Mouse (Mus musculus) myocyte (in vitro differentiated cells): ENCODE data around the gene Nudt13. TPM values are rescaled to one million over a fixed set of nuclear protein-coding genes. Genes with fewer than 3 reads are reported as not detected.
A peak's percentile ranks its signal among the peaks of the same experiment; 100 is the strongest.

Source experiments
- H3K27me3 ChIP-seq: one replicate; pipeline ENCODE4 v1.6.1; 2011; ENCODE audit not compliant: control insufficient read depth, insufficient read depth, insufficient read length
- H3K36me3 ChIP-seq: one replicate; pipeline ENCODE4 v1.6.1; 2011; ENCODE audit not compliant: control insufficient read depth, insufficient read depth
- H3K4me2 ChIP-seq: one replicate; pipeline ENCODE4 v1.6.1; 2011; ENCODE audit warnings: low read depth, control low read depth
- H3K4me3 ChIP-seq: one replicate; pipeline ENCODE4 v1.5.1; 2011; ENCODE audit warnings: mild to moderate bottlenecking, control low read depth, moderate library complexity
- H3K79me2 ChIP-seq: one replicate; pipeline ENCODE4 v1.6.1; 2011; ENCODE audit not compliant: control insufficient read depth, insufficient read depth
- H3ac ChIP-seq: one replicate; pipeline ENCODE4 v1.6.1; 2011; ENCODE audit not compliant: control insufficient read depth, insufficient read length
- CEBPB ChIP-seq: IDR thresholded peaks from 2 replicates; pipeline ENCODE4 v1.6.1; 2011; ENCODE audit warnings: mild to moderate bottlenecking, moderate library complexity; ENCODE audit not compliant: poor library complexity, insufficient read depth, severe bottlenecking
- E2F4 ChIP-seq: IDR thresholded peaks from one replicate; pipeline ENCODE4 v1.6.1; 2011; ENCODE audit warnings: mild to moderate bottlenecking, control low read depth, moderate library complexity; ENCODE audit not compliant: insufficient read depth
- MAX ChIP-seq: IDR thresholded peaks from one replicate; pipeline ENCODE4 v1.6.1; 2011; ENCODE audit warnings: low read depth, mild to moderate bottlenecking, control low read depth
- MYOD1 ChIP-seq, 3 experiments: IDR thresholded peaks; one replicate each; pipeline ENCODE4 v1.6.1; 2011; ENCODE audit warnings: control low read depth in 2 of 3, low read depth in 2 of 3, mild to moderate bottlenecking in 2 of 3, moderate library complexity in 1 of 3; ENCODE audit not compliant: insufficient read length in 2 of 3, control insufficient read depth in 1 of 3
- MYOG ChIP-seq, 3 experiments: IDR thresholded peaks; one replicate each; pipeline ENCODE4 v1.6.1; 2011; ENCODE audit warnings: control low read depth in 2 of 3, low read depth in 2 of 3, mild to moderate bottlenecking in 2 of 3; ENCODE audit not compliant: insufficient read length in 2 of 3, control insufficient read depth in 1 of 3, insufficient read depth in 1 of 3
- POLR2A ChIP-seq: IDR thresholded peaks from one replicate; pipeline ENCODE4 v1.6.1; 2011; ENCODE audit warnings: low read depth, mild to moderate bottlenecking, control low read depth, moderate library complexity; ENCODE audit not compliant: insufficient read length
- POLR2AphosphoS2 ChIP-seq: IDR thresholded peaks from one replicate; pipeline ENCODE4 v1.6.1; 2011; ENCODE audit warnings: low read depth, control low read depth; ENCODE audit not compliant: insufficient read length
- REST ChIP-seq: IDR thresholded peaks from one replicate; pipeline ENCODE4 v1.6.1; 2011; ENCODE audit warnings: mild to moderate bottlenecking, control low read depth, moderate library complexity; ENCODE audit not compliant: insufficient read depth, insufficient read length
- SRF ChIP-seq: IDR thresholded peaks from one replicate; pipeline ENCODE4 v1.6.1; 2011; ENCODE audit warnings: low read depth; ENCODE audit not compliant: control insufficient read depth, insufficient read length
- TCF12 ChIP-seq: IDR thresholded peaks from one replicate; pipeline ENCODE4 v1.6.1; 2011; ENCODE audit warnings: mild to moderate bottlenecking, control low read depth; ENCODE audit not compliant: poor library complexity, insufficient read depth, severe bottlenecking
- TCF3 ChIP-seq: IDR thresholded peaks from one replicate; pipeline ENCODE4 v1.6.1; 2011; ENCODE audit warnings: low read depth, control low read depth; ENCODE audit not compliant: insufficient read length
- USF1 ChIP-seq: IDR thresholded peaks from one replicate; pipeline ENCODE4 v1.6.1; 2011; ENCODE audit warnings: low read depth, mild to moderate bottlenecking, control low read depth, moderate library complexity
- polyA plus RNA-seq: library from polyadenylated mRNA; unstranded; fragments of >200 nt; fragmentation: generic; extraction: Trizol; gene quantifications from one replicate; pipeline ENCODE4 v1.2.1, GENCODE M21; 2012; ENCODE audit warnings: missing spikeins

The Nudt13 gene
- polyA plus RNA-seq, result 11.1 TPM

DNA sequence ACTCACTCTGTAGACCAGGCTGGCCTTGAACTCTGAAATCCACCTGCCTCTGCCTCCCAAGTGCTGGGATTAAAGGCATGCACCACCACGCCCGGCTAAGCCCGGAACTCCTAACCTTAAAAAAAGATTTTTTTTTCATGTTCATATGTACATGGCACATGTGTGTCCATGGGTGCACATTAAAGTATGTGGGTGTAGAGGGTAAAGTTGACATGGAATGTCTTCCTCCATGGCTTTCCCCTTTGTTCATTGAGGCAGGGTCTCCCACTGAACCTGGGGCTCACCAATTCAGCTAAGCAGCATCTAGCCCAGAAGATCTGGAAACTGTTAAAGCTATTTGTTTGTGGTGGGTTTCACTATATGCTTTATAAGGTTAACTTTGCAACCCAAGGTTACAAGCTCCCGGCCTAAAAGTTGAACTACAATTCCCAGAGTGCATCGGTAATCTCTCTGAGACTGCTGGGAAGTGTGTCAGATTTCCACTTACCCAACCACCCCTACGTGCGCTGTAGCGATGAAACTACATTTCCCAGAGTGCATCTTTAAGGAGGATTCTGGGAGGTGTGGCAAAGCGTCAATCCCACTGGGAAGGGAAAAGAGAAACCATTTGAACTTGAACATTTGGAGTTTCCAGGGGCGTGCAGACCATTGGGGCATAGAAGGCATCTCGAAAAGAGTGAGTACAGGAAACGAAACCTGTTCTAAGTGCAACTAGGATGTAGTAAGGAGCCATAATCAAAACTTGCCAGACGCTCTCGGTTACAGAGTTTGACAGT, at the start of gene Nudt13:
Nudt13 (plus strand) TSS at position 581 of the 776 bp plus-strand sequence.
- no peaks in the 10 kb centered on the region for H3K27me3 ChIP-seq
- peak within 1 kb of the TSS; percentile 32 for H3K4me3 ChIP-seq
- no peak within 1 kb of the TSS for H3ac ChIP-seq
- H3K4me2 ChIP-seq, result peak within 1 kb of the TSS; percentile 95
- TF ChIP-seq MYOG (IDR thresholded peaks at IDR 0.05; ENCODE audit: control insufficient read depth in 1 of 3, insufficient read depth in 1 of 3, insufficient read length in 2 of 3, low read depth in 2 of 3) (no peak), POLR2A (peak; percentile 40), TCF12 (no peak), SRF (no peak), TCF3 (no peak), USF1 (no peak), MYOD1 (IDR thresholded peaks at IDR 0.05; ENCODE audit: control insufficient read depth in 1 of 3, insufficient read length in 2 of 3, low read depth in 2 of 3) (no peak), MAX (peak; percentile 58), REST (no peak), CEBPB (no peak), E2F4 (no peak), POLR2AphosphoS2 (peak; percentile 19)
- no peaks in the 10 kb centered on the region for H3K79me2 ChIP-seq
- H3K36me3 ChIP-seq, result no peaks in the 10 kb centered on the region

DNA sequence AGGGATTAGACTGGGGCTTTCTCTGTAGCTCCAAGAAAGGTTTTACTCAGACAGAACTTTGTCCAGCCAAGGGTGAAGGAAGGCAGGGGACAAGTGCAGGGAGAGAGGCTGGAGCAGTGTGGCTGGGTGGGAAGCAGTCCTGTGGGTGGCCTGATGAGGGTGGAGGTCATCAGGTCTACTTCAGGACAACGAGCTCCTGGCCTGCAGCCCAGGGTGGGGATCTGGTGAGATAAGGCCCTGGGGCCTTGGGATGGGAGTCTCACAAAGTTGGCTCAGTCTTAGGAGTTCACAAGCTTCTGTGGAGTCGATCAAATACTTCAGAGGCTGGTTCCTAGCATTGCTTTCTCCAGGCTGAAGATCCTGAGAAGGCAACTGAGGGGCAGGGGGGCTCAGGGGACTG, 49.2 kb upstream of the Nudt13 start:
- Histone ChIP-seq H3K27me3 (no peaks in the 10 kb centered on the region), H3ac (no peak overlapping the region), H3K79me2 (no peaks in the 10 kb centered on the region), H3K4me2 (no peak overlapping the region), H3K4me3 (no peak overlapping the region), H3K36me3 (no peaks in the 10 kb centered on the region)
- TF ChIP-seq MYOD1 (IDR thresholded peaks at IDR 0.05; ENCODE audit: control insufficient read depth in 1 of 3, insufficient read length in 2 of 3, low read depth in 2 of 3), result no peak
- TF ChIP-seq CEBPB, result no peak
- no peak for TF ChIP-seq SRF
- TF ChIP-seq MYOG (IDR thresholded peaks at IDR 0.05; ENCODE audit: control insufficient read depth in 1 of 3, insufficient read depth in 1 of 3, insufficient read length in 2 of 3, low read depth in 2 of 3), result no peak
- no peak for TF ChIP-seq MAX
- no peak for TF ChIP-seq TCF12
- no peak for TF ChIP-seq USF1
- TF ChIP-seq REST, result no peak
- no peak for TF ChIP-seq TCF3
- no peak for TF ChIP-seq E2F4
- TF ChIP-seq POLR2AphosphoS2, result no peak
- no peak for TF ChIP-seq POLR2A

DNA sequence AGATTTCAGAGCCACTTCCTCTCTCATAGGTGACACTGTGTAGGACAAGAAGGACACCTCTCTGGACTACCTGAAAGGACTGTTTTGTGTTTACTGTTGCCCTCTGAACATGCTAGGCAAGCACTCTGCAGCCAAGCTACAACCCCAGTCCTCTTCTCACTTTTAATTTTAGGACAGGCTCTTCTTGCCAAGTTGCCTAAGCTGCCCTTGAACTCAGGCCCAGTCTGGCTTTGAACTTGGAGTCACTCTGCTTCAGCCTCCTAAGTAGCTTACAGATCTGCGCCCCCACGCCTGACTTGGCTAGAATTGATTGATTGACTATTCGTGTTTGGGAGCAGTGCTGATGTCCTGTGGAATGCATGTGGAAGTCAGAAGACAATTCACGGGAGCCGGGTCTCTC, 48.6 kb upstream of the Nudt13 start:
- Histone ChIP-seq H3ac (no peak overlapping the region), H3K79me2 (no peaks in the 10 kb centered on the region), H3K36me3 (no peaks in the 10 kb centered on the region), H3K27me3 (no peaks in the 10 kb centered on the region), H3K4me2 (no peak overlapping the region), H3K4me3 (no peak overlapping the region)
- TF ChIP-seq MAX, result no peak
- TF ChIP-seq POLR2AphosphoS2, result no peak
- TF ChIP-seq TCF12, result no peak
- TF ChIP-seq SRF, result no peak
- TF ChIP-seq MYOG (IDR thresholded peaks at IDR 0.05; ENCODE audit: control insufficient read depth in 1 of 3, insufficient read depth in 1 of 3, insufficient read length in 2 of 3, low read depth in 2 of 3), result no peak
- TF ChIP-seq USF1, result no peak
- TF ChIP-seq POLR2A, result no peak
- no peak for TF ChIP-seq CEBPB
- no peak for TF ChIP-seq MYOD1 (IDR thresholded peaks at IDR 0.05; ENCODE audit: control insufficient read depth in 1 of 3, insufficient read length in 2 of 3, low read depth in 2 of 3)
- no peak for TF ChIP-seq REST
- no peak for TF ChIP-seq TCF3
- TF ChIP-seq E2F4, result no peak

DNA sequence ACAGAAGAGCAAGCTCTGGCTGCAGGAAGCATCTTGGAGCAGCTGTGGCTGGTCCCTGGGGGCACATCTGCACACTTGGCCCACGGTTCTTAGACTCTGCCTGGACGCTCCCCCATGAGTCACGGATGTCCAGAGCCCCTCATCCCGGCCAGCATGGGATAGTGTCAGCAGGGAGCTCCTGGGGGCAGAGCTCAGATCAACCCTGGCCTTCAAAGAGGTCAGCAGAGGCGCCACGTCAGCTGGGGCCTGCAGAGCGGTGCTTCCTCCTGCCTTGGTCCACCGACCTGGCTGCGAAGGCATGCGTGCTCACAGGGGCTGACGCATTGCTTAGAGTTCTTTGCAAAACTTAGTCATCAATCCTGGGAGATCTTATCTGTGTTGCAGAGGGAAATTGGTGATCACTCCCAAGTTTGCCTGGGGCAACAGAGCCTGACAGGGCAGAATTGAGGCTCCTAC, 47.7 kb upstream of the Nudt13 start:
- Histone ChIP-seq H3K27me3 (no peaks in the 10 kb centered on the region), H3K4me3 (no peak overlapping the region), H3K36me3 (no peaks in the 10 kb centered on the region), H3K79me2 (no peaks in the 10 kb centered on the region), H3ac (no peak overlapping the region), H3K4me2 (peak overlapping the region; percentile 39)
- TF ChIP-seq POLR2A (no peak), MYOD1 (IDR thresholded peaks at IDR 0.05; ENCODE audit: control insufficient read depth in 1 of 3, insufficient read length in 2 of 3, low read depth in 2 of 3) (peak in 2 of 3 experiments; percentile 34 to 54), MAX (no peak)

DNA sequence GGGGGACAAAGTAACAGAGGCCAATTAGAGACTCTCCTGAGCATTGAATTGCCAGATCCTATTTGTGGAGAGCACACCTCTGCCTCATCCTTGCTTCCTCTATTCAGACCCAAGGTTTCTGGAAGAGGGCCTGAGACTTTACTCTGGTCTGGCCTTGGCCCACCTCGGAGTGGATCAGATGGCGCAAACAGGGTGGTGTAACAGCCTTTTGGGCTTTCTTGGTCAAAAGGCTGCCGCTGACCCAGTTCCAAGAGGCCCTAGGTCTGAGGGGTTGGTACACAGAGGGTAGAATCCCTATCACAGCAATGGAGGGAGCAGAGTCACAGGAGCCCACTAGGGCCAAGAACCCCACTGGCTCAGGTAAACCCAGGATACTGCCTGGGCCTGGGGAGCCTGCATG, 46.5 kb upstream of the Nudt13 start:
- no peak overlapping the region for H3K4me2 ChIP-seq
- no peak overlapping the region for H3K4me3 ChIP-seq
- H3ac ChIP-seq, result no peak overlapping the region
- H3K36me3 ChIP-seq, result no peaks in the 10 kb centered on the region
- TF ChIP-seq CEBPB (no peak), E2F4 (no peak), MAX (no peak), SRF (no peak)
- no peaks in the 10 kb centered on the region for H3K79me2 ChIP-seq
- no peaks in the 10 kb centered on the region for H3K27me3 ChIP-seq
